Mouse (Mus musculus) liver, embryonic 12.5 days (tissue): ENCODE results near the gene Tktl2. TPM values are rescaled to one million over a fixed set of nuclear protein-coding genes. Genes with fewer than 3 reads are reported as not detected.

Experiments used
- ATAC-seq: fragments of 200-750 bp; cut with Nextera tagmentation; 2 replicates; pipeline ENCODE4 v1.8.0; 2017; ENCODE audit warnings: moderate number of reproducible peaks, mild to moderate bottlenecking, moderate library complexity
- H3K27ac ChIP-seq: fragments of 300-500 bp; sonication (generic); 2 replicates; pipeline ENCODE4 v1.5.1; 2016; ENCODE audit warnings: mild to moderate bottlenecking
- H3K27me3 ChIP-seq: fragments of 300-500 bp; sonication (generic); replicated peaks from 2 replicates; pipeline ENCODE4 v1.6.1; 2016; ENCODE audit warnings: mild to moderate bottlenecking, moderate library complexity
- H3K36me3 ChIP-seq: fragments of 300-500 bp; sonication (generic); 2 replicates; pipeline ENCODE4 v1.6.1; 2016; ENCODE audit warnings: mild to moderate bottlenecking, moderate library complexity
- H3K4me1 ChIP-seq: fragments of 300-500 bp; sonication (generic); 2 replicates; pipeline ENCODE4 v1.6.1; 2016
- H3K4me2 ChIP-seq: fragments of 300-500 bp; sonication (generic); 2 replicates; pipeline ENCODE4 v1.6.1; 2016; ENCODE audit warnings: mild to moderate bottlenecking, moderate library complexity
- H3K4me3 ChIP-seq: fragments of 300-500 bp; sonication (generic); 2 replicates; pipeline ENCODE4 v1.5.1; 2016; ENCODE audit warnings: mild to moderate bottlenecking, moderate library complexity
- H3K9ac ChIP-seq: fragments of 300-500 bp; sonication (generic); 2 replicates; pipeline ENCODE4 v1.6.1; 2016; ENCODE audit warnings: mild to moderate bottlenecking, moderate library complexity
- H3K9me3 ChIP-seq: fragments of 300-500 bp; sonication (generic); replicated peaks from 2 replicates; pipeline ENCODE4 v1.6.1; 2016; ENCODE audit warnings: mild to moderate bottlenecking, moderate library complexity
- WGBS: fragments of 180-500 bp; shearing (Covaris S2); methylation state at CpG from one replicate; pipeline ENCODE4 v1.1.7; 2016; ENCODE audit not compliant: insufficient replicate concordance; 5-methylcytosine and 5-hydroxymethylcytosine counted together
- polyA plus RNA-seq: library from polyadenylated mRNA; unstranded; fragments of >200 nt; fragmentation: Nextera tagmentation; extraction: Ambion mirVana; gene quantifications from 2 replicates; pipeline ENCODE4 v1.2.1, GENCODE M21; 2016

Tktl2 gene
- polyA plus RNA-seq, 1 experiment from 2014 or later = not detected

GRCm38 (mm10) chr8:66550092-66550491 is 38.5 kb downstream of the Tktl2 start:
- WGBS = 18% methylated on average over 7 of the region's 7 CpGs
- Histone ChIP-seq H3K4me2 (no peak overlapping the region), H3K4me1 (no peaks in the 10 kb centered on the region), H3K27me3 (no peaks in the 10 kb centered on the region), H3K27ac (no peak overlapping the region), H3K9me3 (no peaks in the 10 kb centered on the region), H3K4me3 (no peak overlapping the region), H3K36me3 (no peaks in the 10 kb centered on the region), H3K9ac (no peak overlapping the region)
- ATAC-seq = no peak

Other genes starting within 250 kb of the Tktl2 start
- 12.2 and 12.7 TPM in 2 replicates for gene Tma16, start 25.2 kb upstream of the Tktl2 start, polyA plus RNA-seq
- not detected in 2 replicates for gene Npy5r, start 176.4 kb downstream of the Tktl2 start, polyA plus RNA-seq
- gene Npy1r, start 185.4 kb downstream of the Tktl2 start, polyA plus RNA-seq = 0.22 and 0.25 TPM in 2 replicates